Mouse (Mus musculus): ENCODE results near the gene Enpp7.

DNA sequence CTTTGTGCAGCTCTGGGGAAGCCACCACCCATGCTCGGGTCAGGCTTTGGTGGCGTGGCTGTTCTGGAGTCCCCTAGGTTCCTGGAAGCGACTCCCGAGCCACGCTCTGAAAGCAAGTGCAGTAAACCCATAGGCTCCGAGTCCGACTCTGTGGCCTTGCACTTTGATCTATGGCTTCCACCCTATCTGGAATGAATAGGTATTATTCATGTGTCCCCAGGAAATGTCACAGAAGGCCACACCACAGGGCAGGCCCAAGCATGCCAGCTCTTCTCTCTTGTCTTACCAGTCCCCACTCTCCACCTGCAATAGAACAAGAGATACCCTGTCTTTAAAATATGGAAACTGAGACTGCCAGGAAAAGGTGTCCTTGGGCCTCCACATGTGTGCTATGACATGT lies 13.6 kb upstream of the Enpp7 start:
- TF ChIP-seq POLR2A (IDR thresholded peaks at IDR 0.05; ENCODE audit: borderline replicate concordance, extremely low read depth, insufficient read depth, insufficient read length, poor library complexity, severe bottlenecking) (no peak), CTCF (IDR thresholded peaks at IDR 0.05; ENCODE audit: borderline replicate concordance, extremely low read depth, insufficient read depth, insufficient read length) (no peak)
